Mouse (Mus musculus) frontal cortex, adult (tissue): ENCODE measurements around the gene Car14.

Source experiments
- ATAC-seq: cut with Nextera tagmentation; 2 replicates; pipeline ENCODE4 v1.9.2; 2017; ENCODE audit warnings: mild to moderate bottlenecking, moderate library complexity, mixed read lengths; ENCODE audit not compliant: low TSS enrichment

Car14 gene

GRCm38 (mm10) chr3:95855502-95856089 lies 48.9 kb downstream of the Car14 start, which contains the start of gene Prpf3:
Gene Prpf3, minus strand, starts transcription at chr3:95855885.
- peak; percentile 96 for ATAC-seq

- no peak for ATAC-seq
Measured at GRCm38 (mm10) chr3:95851317-95851716, 53.2 kb downstream of the Car14 start.

- ATAC-seq: no peak
Measured at GRCm38 (mm10) chr3:95850611-95851010, 53.9 kb downstream of the Car14 start.
